Mouse (Mus musculus): ENCODE data around the gene Atp13a5.

Gene Atp13a5

DNA sequence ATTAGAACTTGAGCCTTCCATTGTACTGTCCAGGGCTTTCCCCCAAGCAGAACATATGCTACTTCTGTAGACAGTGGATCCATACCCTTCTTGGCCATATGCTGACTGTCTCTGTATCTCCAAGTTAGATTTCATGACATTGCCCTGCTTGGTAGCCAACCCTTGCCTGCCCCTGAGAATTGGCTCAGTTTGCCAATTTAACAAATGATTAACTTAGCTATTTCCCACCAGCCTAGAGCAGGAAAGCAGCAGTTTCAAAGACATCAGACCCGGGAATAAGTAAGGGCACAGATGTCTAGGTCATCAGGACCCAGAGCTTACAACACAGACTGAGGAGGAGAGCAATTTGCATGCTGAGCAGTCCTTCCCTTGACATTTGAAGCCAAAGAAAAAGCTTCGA lies 173.0 kb downstream of the Atp13a5 start:
- no peak for DNase-seq (ENCODE audit: low read depth, low spot score)

DNA sequence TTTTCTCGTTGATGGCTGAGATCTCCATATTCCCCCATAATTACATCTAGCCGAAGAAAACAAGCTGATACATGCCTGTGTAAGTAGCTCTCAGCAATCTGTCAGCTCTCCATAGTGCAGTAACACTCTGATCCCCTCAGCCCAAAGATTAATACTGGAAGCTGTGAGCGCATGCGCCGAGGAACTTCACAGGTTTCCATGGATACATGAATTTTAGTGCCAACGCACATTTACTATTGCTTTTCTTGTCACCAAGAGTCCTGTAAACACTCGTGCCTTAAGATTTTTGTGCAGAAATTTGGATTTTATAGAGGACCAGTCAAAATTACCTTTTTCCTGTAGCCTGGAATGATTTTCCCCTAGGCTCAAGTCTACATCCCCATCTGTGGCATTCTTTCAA lies 173.7 kb downstream of the Atp13a5 start:
- no peak for DNase-seq (ENCODE audit: low read depth, low spot score)

DNA sequence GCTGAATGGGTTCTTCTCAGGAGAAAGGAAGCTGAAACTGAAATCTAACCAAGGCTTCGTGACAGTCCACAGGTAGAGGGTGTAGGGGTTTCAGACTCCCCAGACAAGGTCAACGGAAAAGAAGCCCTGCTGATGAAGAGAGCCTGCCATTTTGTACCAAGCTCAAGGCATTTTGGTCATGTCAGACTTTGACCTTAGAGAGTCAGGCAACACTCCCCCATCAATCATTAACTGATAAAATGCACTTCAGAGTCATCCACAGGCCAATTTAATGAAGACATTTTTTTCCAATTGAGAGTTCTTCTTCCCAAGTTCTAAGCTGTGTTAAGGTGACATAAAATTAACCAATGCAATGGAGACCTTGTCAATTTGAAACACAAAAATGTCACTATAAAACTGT lies 177.4 kb downstream of the Atp13a5 start:
- no peak for DNase-seq (ENCODE audit: low read depth, low spot score)

DNA sequence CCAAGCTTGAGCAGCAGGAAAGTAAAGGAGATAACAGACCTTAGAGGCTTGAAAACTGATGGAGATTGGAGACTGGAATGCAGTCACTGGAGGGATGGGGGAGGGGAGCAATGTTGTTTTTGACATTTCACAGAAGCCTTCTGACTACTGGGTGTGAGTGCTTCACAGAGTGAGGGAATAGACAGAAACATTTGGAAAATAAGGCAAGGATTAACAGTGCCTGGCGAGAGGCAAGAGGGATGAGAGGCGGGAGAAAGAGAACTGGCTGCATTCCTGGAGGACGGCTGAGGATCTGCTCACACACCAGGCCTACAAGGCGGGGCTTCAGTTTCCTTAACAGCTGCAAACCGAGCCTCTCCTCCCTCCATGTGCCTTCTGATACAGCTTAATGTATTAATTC lies 180.1 kb downstream of the Atp13a5 start:
- no peak for DNase-seq (ENCODE audit: low read depth, low spot score)

DNA sequence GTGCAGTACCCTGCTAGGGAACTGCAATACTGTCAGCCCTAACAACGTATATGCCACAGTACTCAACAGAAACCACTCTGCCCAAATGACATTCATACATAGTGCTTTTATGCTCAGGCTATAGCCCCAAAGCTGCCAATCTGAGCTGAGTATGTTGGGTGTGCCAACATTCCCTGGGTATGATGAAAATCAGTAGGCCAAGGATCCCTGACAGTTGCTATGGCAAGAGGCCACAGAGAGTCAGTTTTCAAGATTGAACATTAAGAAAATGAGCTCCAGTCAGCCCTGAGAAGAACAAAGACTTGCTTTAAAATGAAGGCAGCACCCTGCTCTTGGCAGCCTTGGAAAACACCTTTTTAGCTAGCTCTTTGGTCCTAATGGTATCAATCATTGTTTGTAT lies 183.4 kb downstream of the Atp13a5 start:
- DNase-seq (ENCODE audit: low read depth, low spot score), result no peak

DNA sequence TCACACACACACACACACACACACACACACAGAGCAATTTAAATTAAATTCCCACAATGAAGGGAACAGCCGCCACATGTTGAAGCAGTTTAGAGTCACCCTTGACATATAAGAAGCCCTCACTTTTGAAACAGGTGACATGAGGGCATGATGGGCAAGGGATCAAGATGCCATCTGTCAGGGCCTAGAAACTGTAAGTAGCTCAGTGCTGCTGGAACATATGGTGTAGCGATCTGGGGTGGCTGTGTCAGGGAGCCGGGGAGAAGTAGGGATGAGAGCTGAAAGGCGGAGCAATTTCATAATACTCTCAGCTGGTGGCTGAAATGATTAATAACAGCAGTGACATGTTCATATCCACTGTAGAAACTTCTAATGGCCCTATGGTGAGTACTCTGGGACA lies 184.6 kb downstream of the Atp13a5 start:
- no peak for DNase-seq (ENCODE audit: low read depth, low spot score)

DNA sequence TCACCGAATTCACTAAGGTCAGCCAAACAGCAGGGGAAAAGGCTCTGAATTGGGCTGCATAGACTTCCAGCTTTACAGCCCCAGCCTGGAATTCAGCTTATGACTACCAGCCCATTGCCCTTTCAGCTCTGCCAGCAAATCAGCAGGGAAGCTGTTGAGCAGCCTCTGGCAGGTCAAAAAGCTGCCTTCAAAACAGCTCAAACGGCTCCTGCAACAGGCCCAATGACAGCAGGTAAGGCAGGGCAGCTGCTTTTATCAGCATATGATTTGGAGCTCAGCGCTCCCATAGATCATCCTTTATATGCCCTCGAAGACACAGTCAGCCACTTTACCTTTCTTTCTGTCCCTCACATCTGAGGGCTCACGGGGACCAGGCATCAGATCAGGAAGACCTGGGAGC lies 185.6 kb downstream of the Atp13a5 start:
- DNase-seq (ENCODE audit: low read depth, low spot score), result no peak

Measured in CD4-positive, CD25-positive, alpha-beta regulatory T cell, adult 2 months (primary cell).